Mouse (Mus musculus) gastrocnemius, adult 2 months (tissue): Measurements from ENCODE around the gene Acss1. TPM values are rescaled to one million over a fixed set of nuclear protein-coding genes. Genes with fewer than 3 reads are reported as not detected.
A peak's percentile ranks its signal among the peaks of the same experiment; 100 is the strongest.

Experiments
- DNase-seq: peaks from one replicate; pipeline ENCODE4 v3.0.0; 2022
- H3K27ac ChIP-seq: fragments of 200-600 bp; 2 replicates; pipeline ENCODE4 v1.8.1; 2022; ENCODE audit warnings: mild to moderate bottlenecking
- H3K4me3 ChIP-seq: fragments of 200-600 bp; 2 replicates; pipeline ENCODE4 v1.8.1; 2022; ENCODE audit warnings: mild to moderate bottlenecking, moderate library complexity
- CTCF ChIP-seq: fragments of 200-600 bp; IDR thresholded peaks from 2 replicates; pipeline ENCODE4 v1.8.1; 2022; ENCODE audit warnings: antibody characterized with exemption, mild to moderate bottlenecking, moderate library complexity
- intact Hi-C: fragments of 180-260 bp; cut with DNase I; formaldehyde crosslinking; loops from one replicate; pipeline ENCODE4 v1.15.1; 2025
- total RNA-seq, 2 experiments: library from RNA; stranded (reverse); gene quantifications; 2 replicates each; pipeline ENCODE4 v1.2.3; 2021

Acss1 gene
- total RNA-seq, 2 experiments from 2014 or later, result 12.9 to 38.7 TPM

- H3K4me3 ChIP-seq, result no peak overlapping the region
- DNase-seq, result no peak
- no peak for TF ChIP-seq CTCF
- intact Hi-C loops, result loop anchor here (1.0 to 10.0 kb wide), 5 partner anchors 66 to 817 kb away; partner anchors contain the start of genes Abhd12, Gins1 and Nsfl1c
- no peak overlapping the region for H3K27ac ChIP-seq
Measured at GRCm38 (mm10) chr2:150675525-150675924, 7.2 kb upstream of the Acss1 start.

GRCm38 (mm10) chr2:150674900-150675299, 6.6 kb upstream of the Acss1 start:
- Histone ChIP-seq H3K27ac (no peak overlapping the region), H3K4me3 (no peak overlapping the region)
- TF ChIP-seq CTCF, result peak; percentile 83; the same call in 1 of the 2 replicates
- peak; percentile 56 for DNase-seq
- intact Hi-C loops, result loop anchor here (1.0 to 10.0 kb wide), 5 partner anchors 66 to 817 kb away; partner anchors contain the start of genes Abhd12, Gins1 and Nsfl1c

GRCm38 (mm10) chr2:150673929-150674328, 5.6 kb upstream of the Acss1 start:
- intact Hi-C loops, result loop anchor here (2.0 to 10.0 kb wide), 2 partner anchors 115 to 231 kb away; partner anchors contain the start of genes Abhd12 and Gins1
- Histone ChIP-seq H3K27ac (no peak overlapping the region), H3K4me3 (no peak overlapping the region)
- TF ChIP-seq CTCF, result no peak
- DNase-seq, result no peak

GRCm38 (mm10) chr2:150671609-150672290, 3.5 kb upstream of the Acss1 start:
- H3K27ac ChIP-seq, result no peak overlapping the region
- no peak for DNase-seq
- H3K4me3 ChIP-seq, result no peak overlapping the region
- no peak for TF ChIP-seq CTCF
- intact Hi-C loops, result loop anchor here (10.0 kb wide), 1 partner anchor 233 kb away; the partner anchor contains the start of genes Abhd12 and Gins1

GRCm38 (mm10) chr2:150670926-150671325, 2.6 kb upstream of the Acss1 start:
- no peak for TF ChIP-seq CTCF
- no peak overlapping the region for H3K4me3 ChIP-seq
- H3K27ac ChIP-seq, result no peak overlapping the region
- no peak for DNase-seq
- intact Hi-C loops, result loop anchor here (10.0 kb wide), 1 partner anchor 234 kb away; the partner anchor contains the start of genes Abhd12 and Gins1

- no peak overlapping the region for H3K4me3 ChIP-seq
- H3K27ac ChIP-seq, result no peak overlapping the region
- intact Hi-C loops, result loop anchor here (10.0 kb wide), 1 partner anchor 235 kb away; the partner anchor contains the start of genes Abhd12 and Gins1
- no peak for TF ChIP-seq CTCF
- DNase-seq, result peak; percentile 32
Measured at GRCm38 (mm10) chr2:150669454-150670045, 1.2 kb upstream of the Acss1 start.

- H3K4me3 ChIP-seq, result no peak overlapping the region; the same call in 1 of the 2 replicates
- no peak for DNase-seq
- H3K27ac ChIP-seq, result peak overlapping the region; percentile 90; the same call in 1 of the 2 replicates
- intact Hi-C loops, result no loop called here
- no peak for TF ChIP-seq CTCF
Measured at GRCm38 (mm10) chr2:150668956-150669355, 656 bp upstream of the Acss1 start.

GRCm38 (mm10) chr2:150667065-150667819, 1.1 kb downstream of the Acss1 start:
- DNase-seq, result no peak
- Histone ChIP-seq H3K4me3 (peak overlapping the region; percentile 80), H3K27ac (peak overlapping the region; percentile 90)
- TF ChIP-seq CTCF, result no peak
- intact Hi-C loops, result no loop called here

- Histone ChIP-seq H3K27ac (peak overlapping the region; percentile 90), H3K4me3 (peak overlapping the region; percentile 80)
- no peak for DNase-seq
- intact Hi-C loops, result no loop called here
- TF ChIP-seq CTCF, result no peak
Measured at GRCm38 (mm10) chr2:150666723-150667064, 1.6 kb downstream of the Acss1 start.

- peak overlapping the region; percentile 85 for H3K27ac ChIP-seq
- peak overlapping the region; percentile 35 for H3K4me3 ChIP-seq
- intact Hi-C loops, result no loop called here
- peak; percentile 30 for DNase-seq
- TF ChIP-seq CTCF, result no peak
Measured at GRCm38 (mm10) chr2:150665534-150666451, 2.5 kb downstream of the Acss1 start.

GRCm38 (mm10) chr2:150665006-150665405, 3.3 kb downstream of the Acss1 start:
- H3K4me3 ChIP-seq, result no peak overlapping the region
- DNase-seq, result no peak
- intact Hi-C loops, result no loop called here
- H3K27ac ChIP-seq, result peak overlapping the region; percentile 85
- no peak for TF ChIP-seq CTCF
